Mouse (Mus musculus): Measurements from ENCODE around the gene Pold1.

DNA sequence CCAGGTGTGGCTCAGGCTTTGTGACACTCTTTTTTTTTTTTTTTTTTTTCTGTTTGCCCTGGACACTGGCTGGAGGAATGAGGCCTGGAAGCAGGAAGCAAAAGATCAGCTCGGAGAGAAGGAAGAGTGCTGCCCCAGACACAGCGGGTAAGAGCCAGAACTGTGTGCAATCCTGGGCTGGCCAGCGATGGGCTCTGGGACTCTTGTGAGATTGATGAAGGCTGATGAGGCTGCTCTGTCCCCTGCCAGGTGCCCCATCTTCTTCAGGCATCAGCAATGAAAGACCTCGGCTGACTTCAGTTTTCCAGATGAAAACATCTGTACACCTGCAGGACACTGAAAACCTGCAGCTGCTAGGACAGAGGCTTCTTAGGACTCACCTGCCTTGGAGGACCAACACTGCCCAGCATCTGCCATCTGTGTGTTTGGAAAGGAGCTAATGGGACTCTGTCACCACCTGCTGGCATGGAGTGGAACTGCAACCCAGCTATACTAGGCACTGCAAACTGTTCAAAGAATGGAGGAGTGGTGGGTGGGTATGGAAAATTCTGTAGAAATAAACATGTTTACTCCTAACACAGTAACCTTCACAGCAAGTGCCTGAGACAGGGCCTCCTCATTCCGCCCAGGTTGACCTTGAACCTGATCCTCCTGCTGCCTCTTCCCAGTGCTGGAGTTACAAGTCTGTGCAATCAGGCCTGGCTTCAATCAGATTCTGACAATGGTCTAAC is 63.6 kb downstream of the Pold1 start:
- TF ChIP-seq POLR2A (IDR thresholded peaks at IDR 0.05; ENCODE audit: insufficient read depth, low read length): no peak
- peak; percentile 97 for TF ChIP-seq CTCF (IDR thresholded peaks at IDR 0.05; ENCODE audit: low read depth, low read length)

All from ES-Bruce4 (cell line).